Mouse (Mus musculus) embryonic fibroblast, embryonic 13.5 days (primary cell): ENCODE measurements around the gene Rsad2. TPM values are rescaled to one million over a fixed set of nuclear protein-coding genes. Genes with fewer than 3 reads are reported as not detected.

Source experiments
- H3K27ac ChIP-seq: 2 replicates; pipeline ENCODE4 v1.5.1; 2012; ENCODE audit warnings: low read length, control low read depth, inconsistent platforms; ENCODE audit not compliant: insufficient read depth
- H3K4me1 ChIP-seq: 2 replicates; pipeline ENCODE4 v1.6.1; 2011; ENCODE audit warnings: low read length; ENCODE audit not compliant: control insufficient read depth, insufficient read depth
- H3K4me3 ChIP-seq: 2 replicates; pipeline ENCODE4 v1.5.1; 2011; ENCODE audit warnings: mild to moderate bottlenecking, control low read depth, low read length; ENCODE audit not compliant: insufficient read depth
- CTCF ChIP-seq: IDR thresholded peaks from 2 replicates; pipeline ENCODE4 v1.5.1; 2011; ENCODE audit warnings: mild to moderate bottlenecking, control low read depth, low read length, moderate library complexity, borderline replicate concordance; ENCODE audit not compliant: insufficient read depth
- POLR2A ChIP-seq: IDR thresholded peaks from 2 replicates; pipeline ENCODE4 v1.6.1; 2011; ENCODE audit warnings: low read depth, mild to moderate bottlenecking, control low read depth, low read length, moderate library complexity
- polyA plus RNA-seq: library from polyadenylated mRNA; stranded (reverse); fragments of >200 nt; gene quantifications from 2 replicates; pipeline ENCODE4 v1.2.4, GENCODE M21; 2011; ENCODE audit warnings: low read depth; ENCODE audit not compliant: missing spikeins, insufficient read length

Gene Rsad2
- polyA plus RNA-seq, 1 experiment = 1.4 TPM

DNA sequence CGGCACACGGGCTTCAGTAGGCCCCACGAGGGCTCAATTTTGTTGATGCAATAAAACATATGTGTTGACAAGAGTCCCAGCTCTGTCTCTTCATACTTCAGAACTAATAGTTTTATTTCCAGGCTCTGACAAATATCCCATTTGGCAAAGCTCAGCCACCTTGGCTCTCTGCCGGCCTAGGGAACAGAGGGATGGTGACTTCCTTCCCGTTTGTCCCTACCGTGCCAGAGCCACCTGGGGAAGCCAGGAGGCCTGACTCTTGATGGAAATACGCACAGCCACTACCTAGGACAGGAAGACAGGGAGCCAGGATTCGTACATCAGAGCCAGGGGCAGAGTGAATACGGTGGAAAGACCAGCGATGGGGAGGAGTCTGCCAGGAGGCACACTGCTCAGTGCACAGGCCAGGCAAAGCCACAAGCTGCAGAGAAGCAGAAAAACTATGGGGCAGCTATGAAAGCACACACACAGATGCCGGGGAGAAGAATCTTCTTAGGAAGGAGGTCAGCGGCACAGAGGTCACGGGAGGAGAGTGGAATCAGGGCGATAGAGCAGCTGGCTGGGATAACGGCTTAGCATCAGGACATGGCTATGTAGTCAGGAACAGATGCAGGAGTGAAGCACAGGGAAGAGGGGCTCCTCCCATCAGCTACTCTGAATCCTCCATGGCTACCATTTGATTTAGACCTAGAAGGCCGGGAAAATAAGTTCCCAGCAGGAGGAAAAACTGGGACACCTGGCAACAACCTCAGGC, 52.7 kb downstream of the Rsad2 start:
- H3K4me3 ChIP-seq = no peak overlapping the region
- peaks cover 5% of the 10 kb centered on the region for H3K4me1 ChIP-seq
- H3K27ac ChIP-seq = no peak overlapping the region
- no peak for TF ChIP-seq POLR2A
- TF ChIP-seq CTCF = no peak

DNA sequence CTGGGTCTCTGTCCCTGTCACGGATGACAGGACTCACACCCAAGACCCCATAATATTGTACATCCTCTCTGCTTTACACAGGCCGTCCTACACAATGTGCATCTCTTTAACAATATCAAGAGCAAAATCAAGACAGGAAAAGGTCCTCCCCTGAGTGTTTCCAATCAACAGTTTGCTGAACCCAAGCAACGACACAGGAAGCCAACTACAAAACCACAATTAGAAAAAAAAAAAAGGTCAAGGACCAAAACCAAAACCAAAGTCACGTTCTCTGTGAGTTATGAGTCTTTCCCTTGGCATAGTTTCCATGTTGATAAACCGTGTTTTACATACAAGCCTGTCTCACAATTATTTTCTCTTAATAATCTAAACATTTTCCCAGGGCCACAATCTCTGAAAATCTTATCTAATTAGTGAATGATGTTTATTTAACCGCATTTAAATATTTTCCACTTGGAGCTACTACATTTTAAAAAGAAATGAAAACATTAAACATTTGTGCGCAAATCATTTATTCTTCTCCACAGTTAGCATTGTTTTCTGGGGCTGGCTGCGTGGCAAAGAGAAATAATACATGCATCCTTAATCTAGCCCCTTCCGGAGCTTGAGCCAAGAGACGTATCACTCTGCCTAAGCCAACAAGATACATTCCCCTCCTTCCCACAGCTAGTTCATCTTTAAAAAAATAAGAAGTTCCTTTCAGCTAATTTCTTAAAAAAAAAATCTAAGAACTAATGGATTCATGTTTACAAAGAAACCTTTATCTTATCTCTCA, 54.4 kb downstream of the Rsad2 start:
- TF ChIP-seq CTCF = no peak
- Histone ChIP-seq H3K4me1 (peaks cover 6% of the 10 kb centered on the region), H3K4me3 (no peak overlapping the region), H3K27ac (no peak overlapping the region)

DNA sequence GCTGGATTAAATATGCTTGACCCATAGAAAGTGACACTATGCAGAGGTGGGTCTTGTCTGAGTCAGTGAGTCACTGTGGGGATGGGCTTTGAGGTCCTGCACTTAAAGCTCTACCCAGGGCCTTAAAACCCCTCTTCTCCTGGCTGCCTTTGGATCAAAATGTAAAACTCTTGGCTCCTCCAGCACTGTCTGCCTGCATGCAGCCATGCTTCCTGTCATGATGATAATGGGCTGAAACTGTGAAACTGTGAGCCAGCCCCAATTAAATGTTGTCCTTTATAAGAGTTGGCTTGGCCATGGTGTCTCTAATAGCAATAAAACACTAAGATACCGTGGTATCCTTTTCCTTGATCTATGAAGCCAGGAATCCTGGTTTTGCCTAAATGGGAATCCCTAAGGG, 55.0 kb downstream of the Rsad2 start:
- TF ChIP-seq POLR2A (no peak), CTCF (no peak)
- H3K4me1 ChIP-seq = peaks cover 6% of the 10 kb centered on the region
- H3K4me3 ChIP-seq = no peak overlapping the region
- H3K27ac ChIP-seq = no peak overlapping the region

DNA sequence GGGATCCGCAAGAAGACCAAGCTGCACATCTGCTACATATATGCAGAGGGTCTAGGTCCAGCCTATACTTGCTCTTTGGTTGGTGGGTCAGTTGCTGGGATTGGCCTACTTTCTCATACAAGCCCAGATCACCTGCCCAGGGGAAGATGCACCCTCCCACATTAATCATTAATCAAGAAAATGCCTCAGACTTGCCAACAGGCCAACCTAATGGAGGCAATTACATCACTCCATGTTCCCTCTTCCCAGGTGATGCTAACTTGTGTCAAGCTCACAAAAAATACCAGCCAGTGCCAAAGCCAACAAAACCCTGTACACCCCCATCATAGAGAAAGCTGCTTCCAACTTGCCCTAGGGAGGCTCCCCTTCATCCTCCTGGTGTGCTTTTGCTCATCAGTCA, 55.5 kb downstream of the Rsad2 start:
- Histone ChIP-seq H3K27ac (no peak overlapping the region), H3K4me1 (peaks cover 6% of the 10 kb centered on the region), H3K4me3 (no peak overlapping the region)
- no peak for TF ChIP-seq CTCF
- TF ChIP-seq POLR2A = no peak

DNA sequence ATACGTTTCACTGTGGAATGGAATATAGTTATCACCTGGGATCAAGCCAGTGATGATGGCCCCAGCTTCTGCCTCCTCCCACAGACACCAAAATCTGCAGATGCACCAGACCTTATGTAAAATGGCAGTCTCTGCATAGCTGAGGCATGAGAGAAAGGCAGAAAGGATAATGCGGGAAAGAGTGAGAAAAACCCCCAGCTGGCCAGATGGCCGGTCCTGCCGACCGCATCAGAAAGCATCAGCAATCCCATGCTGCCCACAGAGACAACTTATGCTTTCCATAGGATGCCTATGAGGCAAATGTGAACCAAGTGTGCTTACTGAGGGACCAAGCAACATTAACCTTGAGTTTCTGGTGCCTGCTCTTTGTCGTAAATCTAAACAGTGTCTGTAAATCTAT, 56.9 kb downstream of the Rsad2 start:
- TF ChIP-seq POLR2A (no peak), CTCF (no peak)
- H3K4me1 ChIP-seq = peaks cover 6% of the 10 kb centered on the region; the same call in 1 of the 2 replicates
- H3K4me3 ChIP-seq = no peak overlapping the region
- no peak overlapping the region for H3K27ac ChIP-seq

DNA sequence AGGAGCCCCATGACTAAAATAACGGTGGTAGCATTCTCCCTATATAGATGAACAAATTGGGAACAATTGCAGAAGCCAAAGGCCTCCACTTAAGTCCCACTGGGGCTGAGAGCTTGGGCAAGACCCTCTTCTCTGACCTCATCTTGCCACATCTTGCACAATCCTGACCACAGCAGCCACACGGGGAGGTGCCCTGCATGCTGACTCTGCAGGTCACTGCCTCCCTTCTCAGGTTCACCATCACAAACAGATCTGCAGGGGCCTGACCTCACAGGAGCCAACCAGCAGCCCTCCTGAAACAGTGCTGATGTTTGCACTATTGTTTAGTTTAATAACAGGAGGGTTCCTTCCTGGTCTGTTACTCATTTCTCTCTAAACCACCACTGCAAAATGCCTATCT, 57.7 kb downstream of the Rsad2 start:
- Histone ChIP-seq H3K4me3 (no peak overlapping the region), H3K27ac (no peak overlapping the region), H3K4me1 (peaks cover 6% of the 10 kb centered on the region; the same call in 1 of the 2 replicates)
- TF ChIP-seq CTCF (no peak), POLR2A (no peak)

DNA sequence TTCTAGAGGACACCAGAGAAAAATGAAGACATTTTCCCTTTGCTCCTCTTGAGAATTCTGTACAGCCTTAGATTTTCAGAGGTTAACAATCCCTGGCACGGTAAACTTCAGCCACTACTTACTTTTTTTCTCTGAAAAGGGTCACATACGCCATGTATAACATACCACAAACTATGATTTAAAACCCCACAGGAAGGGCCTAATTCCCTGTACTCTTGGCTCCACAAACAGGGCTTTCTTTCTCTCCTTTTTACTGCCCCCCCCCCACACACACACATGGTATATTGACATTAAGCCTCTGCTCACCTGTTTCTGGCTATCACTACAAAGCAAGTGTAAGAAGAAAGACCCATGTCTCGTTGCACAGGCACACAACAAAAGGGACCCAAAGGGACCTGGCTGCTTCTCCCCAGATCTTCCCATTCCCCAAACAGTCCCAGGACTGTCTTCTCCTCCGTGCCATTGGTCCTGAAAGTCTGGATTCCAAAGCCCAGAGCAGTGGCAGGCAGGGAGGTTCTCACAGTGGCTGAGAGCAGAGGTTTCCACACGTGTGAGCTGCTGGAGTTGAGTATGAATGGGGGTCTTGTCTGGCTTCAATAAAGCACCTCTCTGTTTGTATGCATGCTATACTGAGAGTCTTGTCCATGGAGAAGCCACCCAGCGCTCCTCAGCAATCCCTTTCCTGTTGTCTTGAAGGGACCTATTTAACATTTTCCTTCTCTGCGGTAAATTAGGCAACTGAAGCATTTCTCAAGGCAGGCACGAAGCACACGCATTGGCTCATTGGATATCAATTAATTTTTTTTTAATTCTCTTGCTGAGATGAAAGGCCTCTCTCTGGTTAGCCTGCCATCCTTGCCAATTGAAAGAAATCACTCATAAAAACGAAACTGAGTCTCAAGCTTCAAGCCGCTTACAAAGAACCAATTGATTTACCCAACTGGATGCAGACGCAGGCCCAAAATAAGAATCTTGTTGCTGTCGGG, 61.5 kb downstream of the Rsad2 start:
- TF ChIP-seq CTCF (no peak), POLR2A (no peak)
- Histone ChIP-seq H3K27ac (no peak overlapping the region), H3K4me1 (0 out of 2 replicates have a peak, but pooled peaks cover 2% of the 10 kb centered on the region), H3K4me3 (no peak overlapping the region)

DNA sequence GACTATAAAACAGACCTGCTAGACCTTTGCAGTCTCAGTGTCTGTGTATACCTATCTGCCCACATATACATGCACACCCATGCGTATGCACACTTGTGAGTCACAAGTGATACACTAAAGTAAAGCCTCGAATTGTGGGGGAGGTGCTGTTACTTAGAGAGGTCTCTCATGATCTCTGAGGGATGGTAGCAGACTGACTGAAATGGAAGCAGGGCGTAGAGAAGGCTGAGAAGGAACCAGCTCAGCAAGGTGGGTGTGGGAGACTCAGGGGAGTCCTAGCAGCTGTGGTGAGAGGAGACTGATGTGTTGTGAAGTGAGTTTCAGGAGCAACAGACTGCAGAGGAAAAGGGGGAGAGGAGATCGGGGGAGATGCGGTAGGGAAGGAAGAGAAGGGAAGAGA, 63.0 kb downstream of the Rsad2 start:
- Histone ChIP-seq H3K4me1 (no peaks in the 10 kb centered on the region), H3K4me3 (no peak overlapping the region), H3K27ac (no peak overlapping the region)
- TF ChIP-seq POLR2A (no peak), CTCF (no peak)

Other genes starting within 250 kb of the Rsad2 start
- 7.7 and 18.8 TPM in 2 replicates for gene Rnf144a, start 41.2 kb downstream of the Rsad2 start, polyA plus RNA-seq
- gene Cmpk2, start 12.8 kb upstream of the Rsad2 start, polyA plus RNA-seq = 0.77 and 1.2 TPM in 2 replicates